ENCODE assay signal across 18 mouse cellular contexts in the genomic region with DNA sequence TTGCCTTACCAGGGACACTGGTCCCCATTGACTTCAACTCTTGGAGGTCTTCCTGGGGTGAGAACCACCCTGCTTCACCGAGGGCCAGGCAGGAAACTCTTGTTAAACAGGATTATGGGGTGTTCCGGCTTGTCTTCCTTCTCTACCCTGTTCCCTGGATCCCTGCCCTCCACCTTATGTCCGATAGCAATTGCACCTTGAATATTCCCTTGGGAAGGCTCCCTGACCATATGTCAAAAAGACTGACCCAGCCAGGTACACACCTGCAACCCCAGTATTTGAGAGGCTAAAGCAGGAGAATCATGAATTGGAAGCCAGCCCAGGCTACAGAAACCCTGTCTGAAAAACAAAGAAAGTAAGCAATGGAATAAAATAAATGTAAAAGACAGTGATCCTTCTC. TPM values are rescaled to one million over a fixed set of nuclear protein-coding genes. Genes with fewer than 3 reads are reported as not detected.
A peak's percentile ranks its signal among the peaks of the same experiment; 100 is the strongest.
DNase-seq lines count a peak whose midpoint lies in the region; TF ChIP-seq lines count a peak whose summit lies in the region.
"Had no signal": no experiment of that assay in that cellular context is flagged by ENCODE, and none has a peak within 500 bp of the region (broad histone marks: within the 10 kb centered on the region; RNA-seq: fewer than 3 reads in every experiment).

No protein-coding gene starts in this region.

- TF ChIP-seq CTCF in gastrocnemius, adult 2 months (IDR thresholded peaks at IDR 0.05): no peak

- peak overlapping the region; percentile 81 for H3K27ac ChIP-seq in gastrocnemius, adult 2 months
- H3K27ac ChIP-seq: embryonic facial prominence, embryonic 12.5 days; forebrain, embryonic 12.5 days; heart, embryonic 15.5 days; hindbrain, embryonic 14.5 days had no signal

- intact Hi-C loops in gastrocnemius, adult 2 months (cut with DNase I): no loop called here

- DNase-seq in cerebellum, adult 11 months: peak; percentile 48
- DNase-seq in cerebellum, postnatal 4 days (ENCODE audit: low spot score in 2 of 2): no peak
- DNase-seq in gastrocnemius, adult 2 months: no peak
- no peak for DNase-seq in gastrocnemius, postnatal 25 days
- DNase-seq in brain, adult 2 months (ENCODE audit: low read depth, low spot score): peak; percentile 81
- DNase-seq in cerebellum, postnatal 10 days: peak; percentile 48 to 50
- no peak for DNase-seq in layer of hippocampus, adult 8-10 months (ENCODE audit: low spot score in 2 of 2)
- DNase-seq: adrenal gland, adult 8-10 months; adrenal gland, postnatal 36 days; B cell, adult 2 months; gastrocnemius, postnatal 14 days; heart, postnatal 14 days; kidney, adult 9 months had no signal

- no peak overlapping the region for H3K4me3 ChIP-seq in gastrocnemius, adult 2 months
- H3K4me3 ChIP-seq: embryonic facial prominence, embryonic 12.5 days; forebrain, embryonic 12.5 days; heart, embryonic 15.5 days; hindbrain, embryonic 10.5 days had no signal

RNA-seq across cellular contexts. Expression of a gene that starts 40.8 kb away (rescaled TPM):
- total RNA-seq in gastrocnemius, adult 2 months (2021): 10 to 100 TPM; 38.2 to 52.0 TPM
- total RNA-seq in gastrocnemius, postnatal 25 days (2021): 10 to 100 TPM; 40.1 to 40.7 TPM
- 10 to 100 TPM; 87.5 to 90.5 (median 89.7) TPM for total RNA-seq in layer of hippocampus, adult 8-10 months (2022)

Comparison
In these comparisons a context has a peak if more than half of its experiments do, and no peak if none do; other contexts are left out.
1. DNase-seq: peak in cerebellum, adult 11 months (single experiment), brain, adult 2 months (single experiment) and cerebellum, postnatal 10 days (2 of 2); none in cerebellum, postnatal 4 days (0 of 2), gastrocnemius, adult 2 months (single experiment), gastrocnemius, postnatal 25 days (single experiment) and layer of hippocampus, adult 8-10 months (0 of 2).